Mouse (Mus musculus): ENCODE results near the gene Hsd3b5.
"Not testable (repeated sequence)": the region's sequence is repeated elsewhere in the genome, so short reads cannot be mapped to it uniquely, and the experiment has no call there.

Hsd3b5 gene

GRCm38 (mm10) chr3:98630152-98630551, at the start of gene Hsd3b5:
TSS of gene Hsd3b5 (minus strand) at chr3:98630252.
- no peak for DNase-seq (ENCODE audit: low read depth, low spot score)

- no peak for DNase-seq (ENCODE audit: low read depth, low spot score)
These were observed 5.1 kb upstream of the Hsd3b5 start for GRCm38 (mm10) chr3:98635145-98635544.

- DNase-seq (ENCODE audit: low read depth, low spot score) = no peak
These were observed 419 bp downstream of the Hsd3b5 start for GRCm38 (mm10) chr3:98629633-98630032.

- DNase-seq (ENCODE audit: low read depth, low spot score) = not testable (repeated sequence)
These were observed 13.3 kb downstream of the Hsd3b5 start for GRCm38 (mm10) chr3:98616786-98617185.

GRCm38 (mm10) chr3:98616244-98616643, 13.8 kb downstream of the Hsd3b5 start:
- DNase-seq (ENCODE audit: low read depth, low spot score) = not testable (repeated sequence)

GRCm38 (mm10) chr3:98614406-98614927, 15.6 kb downstream of the Hsd3b5 start:
- DNase-seq (ENCODE audit: low read depth, low spot score) = not testable (repeated sequence)

GRCm38 (mm10) chr3:98613963-98614362, 16.1 kb downstream of the Hsd3b5 start:
- no peak for DNase-seq (ENCODE audit: low read depth, low spot score)

- not testable (repeated sequence) for DNase-seq (ENCODE audit: low read depth, low spot score)
These were observed 16.5 kb downstream of the Hsd3b5 start for GRCm38 (mm10) chr3:98613540-98613939.

GRCm38 (mm10) chr3:98588707-98589106, 41.3 kb downstream of the Hsd3b5 start, which contains the start of gene Gm10681:
TSS of gene Gm10681 (minus strand) at chr3:98588807.
- no peak for DNase-seq (ENCODE audit: low read depth, low spot score)

- DNase-seq (ENCODE audit: low read depth, low spot score) = no peak
These were observed 42.3 kb downstream of the Hsd3b5 start for GRCm38 (mm10) chr3:98587721-98588120.

- DNase-seq (ENCODE audit: low read depth, low spot score) = not testable (repeated sequence)
These were observed 47.4 kb downstream of the Hsd3b5 start for GRCm38 (mm10) chr3:98582622-98583021.

GRCm38 (mm10) chr3:98582202-98582601, 47.9 kb downstream of the Hsd3b5 start:
- DNase-seq (ENCODE audit: low read depth, low spot score) = not testable (repeated sequence)

- peak; percentile 10 for DNase-seq (ENCODE audit: low read depth, low spot score)
These were observed 49.0 kb downstream of the Hsd3b5 start for GRCm38 (mm10) chr3:98581024-98581423.

All from brain, embryonic 18.5 days (tissue).